Mouse (Mus musculus) brain, adult 10 weeks (tissue): ENCODE measurements around the gene Dcaf8. TPM values are rescaled to one million over a fixed set of nuclear protein-coding genes. Genes with fewer than 3 reads are reported as not detected.

Experiments
- polyA plus RNA-seq: library from polyadenylated mRNA; stranded (reverse); fragments of 350-450 nt; fragmentation: Illumina TruSeq; extraction: RNeasy Lipid Tissue Mini Kit (QIAGEN cat#74804); gene quantifications from one replicate; pipeline ENCODE4 v1.2.3, GENCODE M21; 2015; ENCODE audit warnings: low read depth, low replicate concordance

Gene Dcaf8
- polyA plus RNA-seq = 114 TPM

DNA sequence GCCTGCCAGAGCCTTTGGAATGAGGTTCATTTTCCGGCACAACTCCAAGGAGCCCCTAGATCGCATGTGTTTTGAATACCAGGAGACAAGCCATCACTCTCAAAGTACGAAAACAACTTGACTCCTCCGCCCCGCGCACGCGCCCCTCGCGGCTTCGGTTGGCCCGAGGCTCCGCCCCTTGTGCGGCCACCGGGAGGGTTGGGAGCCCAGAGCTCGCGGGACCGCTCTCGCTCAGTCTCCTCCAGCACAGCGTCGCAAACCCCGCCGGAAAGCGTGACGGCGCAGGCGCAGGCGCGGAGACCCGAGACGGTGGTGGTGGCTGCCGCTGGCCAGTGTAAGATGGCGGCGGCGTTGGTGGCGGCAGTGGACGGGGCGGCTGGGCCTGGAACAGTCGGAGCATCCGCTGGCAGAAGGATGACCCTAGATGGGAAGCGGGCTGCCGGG, at the start of gene Dcaf8:
Gene Dcaf8, plus strand, starts transcription at position 250 of the 444 bp plus-strand sequence.

GRCm38 (mm10) chr1:172126376-172127347, 21.2 kb upstream of the Dcaf8 start, which contains the start of gene Pex19:
Gene Pex19 (plus strand): TSS chr1:172126755.

GRCm38 (mm10) chr1:172206141-172206917, 58.4 kb downstream of the Dcaf8 start, which contains the start of gene Pea15a:
Gene Pea15a (minus strand): TSS chr1:172206804.

GRCm38 (mm10) chr1:172219451-172220406, 71.8 kb downstream of the Dcaf8 start, which contains the start of gene Casq1:
Gene Casq1 (minus strand): TSS chr1:172219868.

Other genes starting within 250 kb of the Dcaf8 start
- 0.34 TPM for gene Slamf6, start 230.6 kb upstream of the Dcaf8 start, polyA plus RNA-seq
- 6.4 TPM for gene Vangl2, start 119.6 kb upstream of the Dcaf8 start, polyA plus RNA-seq
- 0.42 TPM for gene Nhlh1, start 90.5 kb upstream of the Dcaf8 start, polyA plus RNA-seq
- gene Copa, start 65.6 kb upstream of the Dcaf8 start, polyA plus RNA-seq = 128 TPM
- gene Ncstn, start 65.3 kb upstream of the Dcaf8 start, polyA plus RNA-seq = 56.8 TPM
- gene Pex19, start 21.3 kb upstream of the Dcaf8 start, polyA plus RNA-seq = 102 TPM
- gene Pea15a, start 58.7 kb downstream of the Dcaf8 start, polyA plus RNA-seq = 541 TPM
- gene Casq1, start 71.8 kb downstream of the Dcaf8 start, polyA plus RNA-seq = 2.0 TPM
- gene Atp1a4, start 110.3 kb downstream of the Dcaf8 start, polyA plus RNA-seq = not detected
- gene Igsf8, start 113.6 kb downstream of the Dcaf8 start, polyA plus RNA-seq = 168 TPM
- gene Atp1a2, start 150.0 kb downstream of the Dcaf8 start, polyA plus RNA-seq = 494 TPM
- gene Kcnj9, start 181.2 kb downstream of the Dcaf8 start, polyA plus RNA-seq = 91.1 TPM
- 128 TPM for gene Kcnj10, start 193.1 kb downstream of the Dcaf8 start, polyA plus RNA-seq
- 5.5 TPM for gene Pigm, start 228.5 kb downstream of the Dcaf8 start, polyA plus RNA-seq